Mouse (Mus musculus) hindbrain, embryonic 15.5 days (tissue): ENCODE results near the gene Cryge. TPM values are rescaled to one million over a fixed set of nuclear protein-coding genes. Genes with fewer than 3 reads are reported as not detected.

Source experiments
- ATAC-seq: fragments of 200-750 bp; cut with Nextera tagmentation; 2 replicates; pipeline ENCODE4 v1.8.0; 2017; ENCODE audit warnings: low read depth, moderate number of reproducible peaks, moderate TSS enrichment; ENCODE audit not compliant: low FRiP score
- H3K27ac ChIP-seq: fragments of 300-500 bp; sonication (generic); replicated peaks from 2 replicates; pipeline ENCODE4 v1.5.1; 2015; ENCODE audit warnings: mild to moderate bottlenecking, inconsistent platforms
- H3K27me3 ChIP-seq: fragments of 300-500 bp; sonication (generic); 2 replicates; pipeline ENCODE4 v1.6.1; 2015; ENCODE audit warnings: control low read depth, inconsistent platforms
- H3K36me3 ChIP-seq: fragments of 300-500 bp; sonication (generic); 2 replicates; pipeline ENCODE4 v1.6.1; 2015; ENCODE audit warnings: control low read depth, inconsistent platforms
- H3K4me1 ChIP-seq: fragments of 300-500 bp; sonication (generic); replicated peaks from 2 replicates; pipeline ENCODE4 v1.6.1; 2015; ENCODE audit warnings: control low read depth, inconsistent platforms
- H3K4me2 ChIP-seq: fragments of 300-500 bp; sonication (generic); 2 replicates; pipeline ENCODE4 v1.6.1; 2015; ENCODE audit warnings: moderate library complexity, mild to moderate bottlenecking, inconsistent platforms
- H3K4me3 ChIP-seq: fragments of 300-500 bp; sonication (generic); 2 replicates; pipeline ENCODE4 v1.5.1; 2015; ENCODE audit warnings: mild to moderate bottlenecking, inconsistent platforms
- H3K9ac ChIP-seq: fragments of 300-500 bp; sonication (generic); 2 replicates; pipeline ENCODE4 v1.6.1; 2015; ENCODE audit warnings: inconsistent platforms
- H3K9me3 ChIP-seq: fragments of 300-500 bp; sonication (generic); 2 replicates; pipeline ENCODE4 v1.6.1; 2016; ENCODE audit warnings: control low read depth, inconsistent platforms
- WGBS: fragments of 180-500 bp; shearing (Covaris S2); methylation state at CpG from one replicate; pipeline ENCODE4 v1.1.7; 2015; 5-methylcytosine and 5-hydroxymethylcytosine counted together
- polyA plus RNA-seq: library from polyadenylated mRNA; unstranded; fragments of >200 nt; fragmentation: Nextera tagmentation; extraction: Ambion mirVana; gene quantifications from 2 replicates; pipeline ENCODE4 v1.2.1, GENCODE M21; 2015

The Cryge gene
- polyA plus RNA-seq, 1 experiment from 2014 or later = not detected

- Histone ChIP-seq H3K9ac (no peak overlapping the region), H3K27ac (no peak overlapping the region), H3K4me1 (no peaks in the 10 kb centered on the region), H3K27me3 (no peaks in the 10 kb centered on the region), H3K36me3 (no peaks in the 10 kb centered on the region), H3K9me3 (no peaks in the 10 kb centered on the region), H3K4me2 (no peak overlapping the region), H3K4me3 (no peak overlapping the region)
- no peak for ATAC-seq
- 64% methylated on average over 12 of the region's 12 CpGs for WGBS
Observed at GRCm38 (mm10) chr1:65048781-65049180, 2.2 kb downstream of the Cryge start.

GRCm38 (mm10) chr1:65046401-65047109, 4.4 kb downstream of the Cryge start:
- WGBS = 42% methylated on average over 8 of the region's 8 CpGs
- H3K4me2 ChIP-seq = peak overlapping the region; percentile 23; the same call in 1 of the 2 replicates
- no peak for ATAC-seq

GRCm38 (mm10) chr1:65043433-65043832, 7.5 kb downstream of the Cryge start:
- no peak overlapping the region for H3K4me3 ChIP-seq
- no peaks in the 10 kb centered on the region for H3K27me3 ChIP-seq
- 89% methylated on average over 2 of the region's 2 CpGs for WGBS
- no peaks in the 10 kb centered on the region for H3K9me3 ChIP-seq
- ATAC-seq = no peak
- H3K36me3 ChIP-seq = no peaks in the 10 kb centered on the region
- no peak overlapping the region for H3K27ac ChIP-seq
- H3K9ac ChIP-seq = no peak overlapping the region
- H3K4me1 ChIP-seq = no peaks in the 10 kb centered on the region
- no peak overlapping the region for H3K4me2 ChIP-seq

More at GRCm38 (mm10) chr1:65046401-65047109, 4.4 kb downstream of the Cryge start:
- H3K27me3 ChIP-seq = no peaks in the 10 kb centered on the region
- H3K4me1 ChIP-seq = no peaks in the 10 kb centered on the region
- H3K36me3 ChIP-seq = no peaks in the 10 kb centered on the region
- no peak overlapping the region for H3K4me3 ChIP-seq
- H3K9me3 ChIP-seq = no peaks in the 10 kb centered on the region
- H3K9ac ChIP-seq = no peak overlapping the region
- no peak overlapping the region for H3K27ac ChIP-seq

- H3K36me3 ChIP-seq = no peaks in the 10 kb centered on the region
- H3K27me3 ChIP-seq = no peaks in the 10 kb centered on the region
- WGBS = 96% methylated on average over 3 of the region's 3 CpGs
- no peak overlapping the region for H3K4me3 ChIP-seq
- no peaks in the 10 kb centered on the region for H3K4me1 ChIP-seq
- no peak for ATAC-seq
- H3K9ac ChIP-seq = no peak overlapping the region
- H3K9me3 ChIP-seq = no peaks in the 10 kb centered on the region
- no peak overlapping the region for H3K4me2 ChIP-seq
- H3K27ac ChIP-seq = no peak overlapping the region
Observed at GRCm38 (mm10) chr1:65041837-65042236, 9.1 kb downstream of the Cryge start.

GRCm38 (mm10) chr1:65040806-65041205, 10.1 kb downstream of the Cryge start:
- no peak for ATAC-seq
- WGBS = 77% methylated on average over 6 of the region's 6 CpGs

GRCm38 (mm10) chr1:65039679-65040078, 11.3 kb downstream of the Cryge start:
- Histone ChIP-seq H3K4me1 (no peaks in the 10 kb centered on the region), H3K27me3 (no peaks in the 10 kb centered on the region), H3K4me2 (no peak overlapping the region), H3K36me3 (no peaks in the 10 kb centered on the region), H3K9ac (no peak overlapping the region), H3K27ac (no peak overlapping the region), H3K4me3 (no peak overlapping the region), H3K9me3 (no peaks in the 10 kb centered on the region)
- 87% methylated on average over 3 of the region's 3 CpGs for WGBS
- ATAC-seq = no peak

More at GRCm38 (mm10) chr1:65040806-65041205, 10.1 kb downstream of the Cryge start:
- Histone ChIP-seq H3K36me3 (no peaks in the 10 kb centered on the region), H3K27ac (no peak overlapping the region), H3K9ac (no peak overlapping the region), H3K4me3 (no peak overlapping the region), H3K4me2 (no peak overlapping the region), H3K27me3 (no peaks in the 10 kb centered on the region), H3K9me3 (no peaks in the 10 kb centered on the region), H3K4me1 (no peaks in the 10 kb centered on the region)

GRCm38 (mm10) chr1:65037542-65037941, 13.4 kb downstream of the Cryge start:
- WGBS = 80% methylated on average over 2 of the region's 2 CpGs

GRCm38 (mm10) chr1:65035513-65035912, 15.4 kb downstream of the Cryge start:
- Histone ChIP-seq H3K9ac (no peak overlapping the region), H3K27ac (no peak overlapping the region), H3K9me3 (no peaks in the 10 kb centered on the region), H3K4me1 (no peaks in the 10 kb centered on the region), H3K4me3 (no peak overlapping the region), H3K27me3 (no peaks in the 10 kb centered on the region), H3K4me2 (no peak overlapping the region), H3K36me3 (no peaks in the 10 kb centered on the region)
- ATAC-seq = no peak
- WGBS = 49% methylated on average over 3 of the region's 3 CpGs

More at GRCm38 (mm10) chr1:65037542-65037941, 13.4 kb downstream of the Cryge start:
- Histone ChIP-seq H3K4me3 (no peak overlapping the region), H3K36me3 (no peaks in the 10 kb centered on the region), H3K4me1 (no peaks in the 10 kb centered on the region), H3K9ac (no peak overlapping the region), H3K9me3 (no peaks in the 10 kb centered on the region), H3K27ac (no peak overlapping the region), H3K4me2 (no peak overlapping the region), H3K27me3 (no peaks in the 10 kb centered on the region)
- no peak for ATAC-seq

GRCm38 (mm10) chr1:65032641-65033040, 18.3 kb downstream of the Cryge start, which contains the start of gene Akr1cl:
TSS of gene Akr1cl (minus strand) at chr1:65032759.
- no peak for ATAC-seq
- Histone ChIP-seq H3K4me2 (no peak within 1 kb of the TSS), H3K9ac (no peak within 1 kb of the TSS), H3K36me3 (no peaks in the 10 kb centered on the region), H3K4me1 (no peaks in the 10 kb centered on the region), H3K27me3 (no peaks in the 10 kb centered on the region), H3K4me3 (no peak within 1 kb of the TSS), H3K9me3 (no peaks in the 10 kb centered on the region), H3K27ac (no peak within 1 kb of the TSS)

- Histone ChIP-seq H3K36me3 (no peaks in the 10 kb centered on the region), H3K4me2 (no peak overlapping the region), H3K9me3 (no peaks in the 10 kb centered on the region), H3K4me3 (no peak overlapping the region), H3K9ac (no peak overlapping the region), H3K27ac (no peak overlapping the region), H3K4me1 (no peaks in the 10 kb centered on the region), H3K27me3 (no peaks in the 10 kb centered on the region)
- ATAC-seq = no peak
- WGBS = 70% methylated on average over 9 of the region's 9 CpGs
Observed at GRCm38 (mm10) chr1:65028206-65028605, 22.7 kb downstream of the Cryge start.

- Histone ChIP-seq H3K36me3 (no peaks in the 10 kb centered on the region), H3K9me3 (no peaks in the 10 kb centered on the region), H3K9ac (no peak overlapping the region), H3K4me2 (no peak overlapping the region), H3K27ac (no peak overlapping the region), H3K4me3 (no peak overlapping the region), H3K4me1 (no peaks in the 10 kb centered on the region), H3K27me3 (no peaks in the 10 kb centered on the region)
- no peak for ATAC-seq
- WGBS = 80% methylated on average over 4 of the region's 4 CpGs
Observed at GRCm38 (mm10) chr1:65012726-65013125, 38.2 kb downstream of the Cryge start.

GRCm38 (mm10) chr1:65010153-65010552, 40.8 kb downstream of the Cryge start:
- Histone ChIP-seq H3K9me3 (no peaks in the 10 kb centered on the region), H3K9ac (no peak overlapping the region), H3K4me3 (no peak overlapping the region), H3K4me1 (no peaks in the 10 kb centered on the region), H3K27ac (no peak overlapping the region), H3K27me3 (no peaks in the 10 kb centered on the region), H3K4me2 (no peak overlapping the region), H3K36me3 (no peaks in the 10 kb centered on the region)
- WGBS = 15% methylated on average over 9 of the region's 9 CpGs
- peak; percentile 80 for ATAC-seq

- Histone ChIP-seq H3K4me1 (no peaks in the 10 kb centered on the region), H3K4me3 (no peak overlapping the region), H3K27me3 (no peaks in the 10 kb centered on the region), H3K9ac (no peak overlapping the region), H3K9me3 (no peaks in the 10 kb centered on the region), H3K36me3 (no peaks in the 10 kb centered on the region), H3K4me2 (no peak overlapping the region), H3K27ac (no peak overlapping the region)
- no peak for ATAC-seq
- WGBS = 88% methylated on average over 6 of the region's 6 CpGs
Observed at GRCm38 (mm10) chr1:65005575-65005974, 45.4 kb downstream of the Cryge start.
